Mouse (Mus musculus): ENCODE measurements around the gene Tmem212.

GRCm38 (mm10) chr3:27843266-27843665, 52.9 kb downstream of the Tmem212 start:
- TF ChIP-seq CTCF (IDR thresholded peaks at IDR 0.05), result no peak
- TF ChIP-seq EP300 (IDR thresholded peaks at IDR 0.05), result no peak

Data from lung, postnatal 0 days (tissue).